Mouse (Mus musculus) lung, adult 2 months (tissue): Measurements from ENCODE around the gene Ajm1.

Source experiments
- CTCF ChIP-seq: fragments of 200-500 bp; IDR thresholded peaks from 2 replicates; pipeline ENCODE4 v1.5.1; 2011; ENCODE audit warnings: mild to moderate bottlenecking, low read length, control low read depth; ENCODE audit not compliant: insufficient read depth
- POLR2A ChIP-seq: fragments of 200-500 bp; IDR thresholded peaks from 2 replicates; pipeline ENCODE4 v1.6.1; 2011; ENCODE audit warnings: low read depth, mild to moderate bottlenecking, control low read depth, low read length, borderline replicate concordance; ENCODE audit errors: extremely low read depth

DNA sequence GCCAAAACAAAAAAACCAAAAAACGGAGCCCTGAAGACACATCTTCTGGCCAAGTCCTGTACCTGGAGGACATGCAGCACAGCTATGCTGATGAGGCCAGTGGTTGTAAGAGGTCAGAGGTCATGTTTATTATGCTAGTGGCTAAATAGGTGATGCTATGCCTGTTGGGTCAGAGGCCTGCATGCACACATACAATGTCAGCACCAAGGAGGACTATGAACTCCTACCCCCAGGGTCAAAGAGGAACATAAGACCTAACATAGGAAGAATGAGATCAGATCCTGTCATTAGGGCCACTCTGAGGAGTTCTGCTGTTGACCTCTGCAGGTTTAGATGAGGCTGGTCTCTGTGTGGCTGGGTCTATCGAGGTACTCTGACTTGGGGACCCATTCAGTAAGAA lies 18.5 kb upstream of the Ajm1 start:
- no peak for TF ChIP-seq POLR2A
- no peak for TF ChIP-seq CTCF
